Mouse (Mus musculus): ENCODE results near the gene Bcl2l12.
"Not testable (repeated sequence)": the region's sequence is repeated elsewhere in the genome, so short reads cannot be mapped to it uniquely, and the experiment has no call there.

The Bcl2l12 gene

DNA sequence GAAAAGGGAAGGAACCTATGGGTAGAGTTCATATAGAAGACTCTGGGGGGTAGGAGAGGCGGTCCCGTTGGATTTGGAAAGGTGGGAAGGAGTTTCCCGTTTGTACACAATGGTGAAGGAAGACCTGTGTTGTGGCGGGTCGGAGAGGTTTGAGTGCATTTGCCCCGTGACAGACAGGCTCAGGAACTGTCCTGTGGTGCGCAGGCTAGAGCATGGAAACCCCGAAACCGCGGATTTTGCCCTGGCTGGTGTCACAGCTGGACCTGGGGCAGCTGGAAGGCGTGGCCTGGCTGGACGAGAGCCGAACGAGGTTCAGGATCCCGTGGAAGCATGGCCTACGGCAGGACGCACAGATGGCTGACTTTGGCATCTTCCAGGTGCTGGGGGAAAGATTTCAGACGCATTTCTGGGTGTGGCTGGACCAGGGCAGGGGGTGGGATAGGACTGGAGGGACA is at the start of gene Bcl2l12:
Bcl2l12 (minus strand) TSS at position 212 of the 455 bp plus-strand sequence.
- DNase-seq: peak in 1 of 2 experiments; percentile 28

DNA sequence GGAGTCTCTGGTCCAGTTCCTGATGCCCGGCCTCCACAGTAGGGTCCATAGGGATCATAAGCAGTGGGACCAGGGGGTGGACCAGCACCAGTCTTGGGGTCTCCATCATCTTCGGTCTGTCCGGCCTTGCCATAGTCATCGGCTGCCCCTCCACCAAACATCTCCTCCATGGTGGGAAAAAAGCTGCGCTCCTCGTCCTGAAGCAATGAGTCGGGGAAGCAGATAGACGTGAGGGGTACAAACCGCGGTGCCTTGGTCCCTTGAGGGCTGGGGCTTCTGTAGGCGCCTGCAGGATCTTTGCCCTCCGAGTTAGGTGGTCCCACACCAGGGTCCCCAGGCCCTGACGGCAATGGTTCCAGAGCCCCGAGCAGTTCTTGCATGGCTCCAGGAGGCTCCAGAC is 49.0 kb upstream of the Bcl2l12 start:
- DNase-seq: no peak

DNA sequence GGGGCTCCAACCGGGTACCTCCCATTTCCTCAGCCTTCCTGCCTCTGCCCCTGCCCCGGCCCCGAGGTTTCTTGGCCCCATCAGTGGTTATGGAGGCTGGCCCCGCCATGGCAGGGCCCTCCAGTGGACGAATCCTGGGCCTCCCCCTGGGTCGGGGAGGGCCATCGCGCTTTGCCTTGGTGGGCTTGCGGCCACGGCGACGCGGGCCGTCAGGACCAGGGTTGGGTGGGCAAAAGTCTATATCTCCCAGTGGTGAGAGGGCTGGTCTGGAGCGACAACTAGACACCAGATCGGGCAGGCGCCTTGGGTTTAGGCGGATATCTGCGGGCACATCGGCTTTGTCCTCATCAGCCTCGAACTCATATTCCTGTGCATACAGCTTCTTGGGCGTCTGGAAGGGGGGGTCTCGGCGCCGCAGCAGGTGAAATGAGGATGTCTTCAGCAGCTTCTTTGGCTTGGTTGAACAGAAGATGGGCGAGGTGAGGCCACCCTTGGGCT is 48.4 kb upstream of the Bcl2l12 start:
- no peak for DNase-seq

DNA sequence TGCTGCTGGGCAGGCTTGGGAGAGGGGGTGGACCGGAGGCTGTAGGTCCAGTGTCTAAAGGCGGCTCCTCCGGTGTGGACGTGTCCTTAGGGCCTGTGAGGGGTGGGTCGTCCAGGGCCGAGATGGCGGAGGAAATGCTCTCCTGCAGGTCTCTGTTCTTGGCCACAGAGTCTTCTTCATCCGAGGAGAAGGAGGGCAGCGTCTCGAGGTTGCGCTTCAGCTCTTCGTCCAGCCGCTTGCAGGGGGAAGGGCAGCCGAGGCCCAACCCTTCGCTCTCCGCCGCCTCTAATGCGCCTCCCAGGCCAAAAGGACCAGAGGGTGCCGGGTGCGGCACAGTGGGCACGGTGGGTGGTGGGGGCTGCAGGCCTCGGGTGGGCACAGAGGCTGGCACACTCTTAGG is 47.2 kb upstream of the Bcl2l12 start:
- DNase-seq: no peak

DNA sequence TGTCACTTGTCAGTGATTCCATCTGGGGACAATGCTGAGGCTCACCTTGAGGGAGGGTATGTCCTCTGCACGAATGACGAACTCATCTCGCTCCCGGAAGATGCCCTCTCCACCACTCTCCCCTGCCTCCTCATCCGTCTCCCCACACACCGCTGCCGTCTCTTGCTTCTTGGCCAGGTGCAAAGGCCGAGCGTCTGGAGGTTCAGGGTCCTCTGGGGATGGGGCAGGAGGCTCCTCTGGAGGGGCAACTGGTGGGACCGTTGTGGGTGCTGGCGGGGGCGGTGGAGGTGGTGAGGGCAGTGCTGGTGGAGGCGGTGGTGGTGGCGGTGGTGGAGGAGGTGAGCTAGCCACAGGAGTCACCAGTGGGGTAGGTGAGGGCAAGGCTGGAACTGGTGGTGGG is 44.8 kb upstream of the Bcl2l12 start:
- no peak for DNase-seq

DNA sequence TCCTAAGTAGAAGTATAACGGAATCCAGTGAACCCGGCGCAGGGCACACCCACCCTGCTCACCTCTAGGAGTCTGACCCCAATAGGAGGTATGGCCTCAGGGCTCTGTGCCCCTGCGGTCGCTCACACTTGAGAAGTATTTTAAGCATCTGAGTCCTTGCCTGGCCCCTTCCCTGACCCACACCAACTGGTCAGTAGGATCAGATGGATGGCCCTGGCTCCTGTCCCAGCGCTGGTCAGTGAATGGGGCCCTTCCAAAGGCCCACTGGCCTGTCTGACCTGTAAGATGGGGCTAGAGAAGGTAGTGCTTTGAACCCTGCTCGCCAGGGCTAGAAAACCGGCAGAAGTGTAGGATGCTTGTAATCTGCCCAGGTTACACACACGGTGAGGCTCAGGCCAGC is 42.3 kb upstream of the Bcl2l12 start:
- DNase-seq: no peak

DNA sequence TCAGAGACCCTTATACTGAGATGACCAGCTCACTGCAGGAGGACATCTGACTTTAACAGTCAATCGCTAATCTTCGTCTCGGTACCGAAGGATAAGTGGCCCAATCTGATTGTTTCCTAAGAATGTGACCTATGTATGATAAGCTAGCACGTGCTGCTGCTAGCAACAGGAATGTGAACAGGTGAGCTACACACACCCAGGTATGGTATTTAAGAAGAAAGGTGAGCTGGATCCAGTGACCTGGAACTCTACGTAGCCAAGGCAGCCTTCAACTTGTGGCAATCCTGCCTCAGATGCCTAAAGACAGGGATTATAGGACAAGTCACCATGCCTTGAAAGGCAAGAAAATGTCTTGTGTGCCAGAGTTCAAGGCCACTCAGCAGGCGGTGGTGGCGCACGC is 39.9 kb upstream of the Bcl2l12 start:
- no peak for DNase-seq

DNA sequence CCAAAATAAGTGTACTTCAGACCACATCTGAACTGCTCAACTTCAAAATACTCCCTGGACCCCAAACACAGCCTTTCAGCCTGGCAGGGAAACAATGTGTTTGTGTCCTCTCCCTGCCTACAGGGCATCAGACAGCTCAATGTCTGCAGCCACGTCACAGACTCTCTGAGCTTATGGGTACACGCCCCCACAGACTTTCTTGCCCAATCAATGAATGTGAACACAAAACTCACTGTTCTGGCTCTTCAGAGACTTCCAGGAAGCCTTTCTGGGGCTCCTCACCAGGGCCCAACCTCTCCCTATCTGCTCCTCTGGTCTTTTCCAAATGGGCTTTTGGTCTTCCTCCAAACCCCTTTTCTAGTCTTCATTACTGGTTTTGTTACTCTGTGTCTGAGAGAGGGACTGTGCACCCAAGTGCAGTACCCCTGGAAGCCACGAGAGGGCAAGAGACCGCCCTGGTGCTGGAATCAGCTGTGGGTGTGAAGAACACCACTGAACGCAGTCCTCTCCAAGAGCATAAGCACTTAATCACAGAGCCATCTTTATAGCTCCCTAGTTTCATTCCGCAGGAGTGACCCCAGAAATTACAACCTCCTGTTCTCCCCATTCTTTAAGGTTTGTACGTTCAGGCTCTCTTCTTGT is 39.3 kb upstream of the Bcl2l12 start:
- peak; percentile 41 to 66 for DNase-seq

DNA sequence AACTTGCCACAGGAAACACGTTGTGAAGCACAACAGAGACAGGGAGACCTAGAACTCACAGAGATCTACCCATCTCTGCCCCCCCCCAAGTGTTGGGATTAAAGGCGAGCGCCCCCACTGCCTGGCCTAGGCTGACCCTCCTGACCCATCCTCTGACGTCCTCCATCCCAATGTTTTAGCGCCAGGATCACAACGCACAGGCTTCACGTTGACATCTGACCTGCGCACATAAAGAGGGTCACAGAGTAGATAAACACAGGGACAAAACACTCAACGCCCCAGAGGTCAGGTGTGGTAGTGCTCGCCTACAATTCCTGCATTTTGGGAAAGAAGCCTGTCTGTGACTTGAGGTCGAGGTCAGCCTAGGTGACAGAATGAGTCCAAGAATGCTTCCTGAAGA is 38.2 kb upstream of the Bcl2l12 start:
- DNase-seq: no peak

DNA sequence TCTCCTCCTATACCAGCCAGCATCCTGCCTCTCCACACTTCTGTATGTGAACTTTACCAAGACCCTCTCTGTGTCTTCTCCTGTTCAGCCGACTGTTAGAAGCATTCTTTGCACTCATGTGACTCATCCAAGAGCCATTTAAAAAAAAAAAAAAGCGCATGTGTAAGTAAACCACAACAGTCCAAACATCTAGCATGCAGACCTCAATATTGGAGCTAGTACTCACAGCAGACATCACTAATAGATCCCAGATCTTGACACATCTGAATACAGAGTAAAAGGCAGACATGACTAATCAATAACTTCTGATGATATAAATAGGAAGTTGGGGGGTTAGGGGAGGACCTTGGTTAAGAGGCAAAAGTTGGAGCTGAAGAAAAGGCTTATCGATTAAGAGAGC is 37.1 kb upstream of the Bcl2l12 start:
- DNase-seq: no peak

DNA sequence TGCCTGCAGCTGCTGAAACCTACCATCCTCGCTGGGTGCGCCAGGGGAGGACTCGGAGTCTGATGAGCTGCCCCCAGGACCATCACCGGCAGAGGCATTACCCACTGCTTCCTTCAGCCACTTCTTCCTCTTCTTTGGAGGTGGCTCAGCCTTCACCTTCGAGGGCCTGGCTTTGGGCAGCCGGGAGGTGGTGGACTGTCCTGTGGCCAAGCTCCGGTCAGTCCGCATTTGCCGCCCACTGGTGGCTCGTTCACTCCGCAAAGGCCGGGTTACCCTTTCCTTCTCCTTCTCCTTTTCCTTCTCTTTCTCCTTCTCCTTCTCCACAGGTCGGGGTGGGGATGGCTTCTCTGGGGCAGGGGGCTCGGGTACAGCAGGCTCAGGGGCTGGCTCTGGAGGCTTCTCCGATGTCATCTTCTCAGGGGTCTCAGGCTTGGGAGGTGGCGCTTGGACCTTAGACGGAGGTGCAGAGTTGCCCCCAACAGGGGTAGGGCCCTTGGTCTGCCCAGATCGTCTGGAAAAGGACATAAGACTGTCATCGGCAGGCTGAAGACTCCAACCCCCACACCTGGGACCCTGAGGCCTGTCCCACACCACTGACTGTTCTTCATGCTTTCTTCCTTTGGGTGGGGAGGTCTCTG is 35.3 kb upstream of the Bcl2l12 start:
- no peak for DNase-seq

DNA sequence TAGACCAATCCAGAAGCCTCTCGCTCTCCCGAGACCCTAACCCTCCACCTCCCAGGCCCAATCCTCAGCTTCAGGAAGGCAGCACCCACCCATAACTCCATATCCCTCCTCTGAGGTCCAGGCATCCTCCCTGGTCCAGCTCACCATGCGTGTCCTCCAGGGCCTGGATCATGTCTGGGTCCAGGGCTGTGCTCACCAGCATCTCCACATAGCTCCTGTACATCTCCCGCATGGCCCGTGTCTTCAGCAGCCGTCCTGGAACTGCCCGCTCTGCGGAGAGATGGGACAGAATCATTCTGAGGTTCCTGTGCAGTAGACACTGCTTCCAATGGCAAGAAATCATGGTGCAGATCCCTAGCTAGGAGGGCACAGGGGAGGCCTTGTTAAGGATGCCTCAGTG is 32.3 kb upstream of the Bcl2l12 start:
- no peak for DNase-seq

DNA sequence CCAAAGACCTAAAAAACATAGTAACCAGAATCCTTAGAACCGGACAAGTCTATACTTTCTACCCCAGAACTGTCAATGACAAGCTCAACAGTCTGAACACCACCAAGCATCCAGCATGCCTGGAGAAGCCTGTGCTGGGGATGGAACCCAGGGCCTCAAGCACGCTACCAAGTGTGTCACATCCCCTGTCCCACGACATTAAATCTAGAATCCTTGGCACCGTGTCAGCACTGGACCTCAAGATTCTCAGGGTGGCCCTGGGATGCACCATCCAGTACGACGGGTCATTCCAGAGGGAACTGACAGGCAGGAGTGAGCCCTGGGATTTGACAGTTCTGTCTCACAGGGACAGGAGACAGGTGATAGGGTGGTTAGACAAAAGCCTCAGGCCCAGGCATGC is 31.5 kb upstream of the Bcl2l12 start:
- DNase-seq: no peak

DNA sequence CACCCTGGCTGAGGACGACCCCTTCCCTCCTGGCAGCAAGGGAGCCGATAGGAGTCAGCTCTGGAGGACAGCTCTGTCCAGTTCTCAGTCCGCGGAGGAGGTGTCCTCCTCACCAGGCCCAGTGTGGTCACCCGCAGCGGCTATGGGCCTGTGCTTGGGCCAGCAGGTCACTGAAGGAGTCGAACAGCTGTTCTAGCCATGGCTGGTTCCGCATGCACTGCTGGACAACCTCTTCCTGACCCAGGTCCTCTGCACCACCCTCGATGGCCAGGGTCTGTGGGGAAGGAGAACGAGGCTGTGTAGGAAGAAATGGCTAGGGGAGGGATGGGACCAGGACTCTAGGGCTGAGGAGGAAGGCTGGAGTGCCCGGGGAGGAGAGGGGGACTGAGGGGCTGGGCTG is 29.8 kb upstream of the Bcl2l12 start:
- DNase-seq: no peak

DNA sequence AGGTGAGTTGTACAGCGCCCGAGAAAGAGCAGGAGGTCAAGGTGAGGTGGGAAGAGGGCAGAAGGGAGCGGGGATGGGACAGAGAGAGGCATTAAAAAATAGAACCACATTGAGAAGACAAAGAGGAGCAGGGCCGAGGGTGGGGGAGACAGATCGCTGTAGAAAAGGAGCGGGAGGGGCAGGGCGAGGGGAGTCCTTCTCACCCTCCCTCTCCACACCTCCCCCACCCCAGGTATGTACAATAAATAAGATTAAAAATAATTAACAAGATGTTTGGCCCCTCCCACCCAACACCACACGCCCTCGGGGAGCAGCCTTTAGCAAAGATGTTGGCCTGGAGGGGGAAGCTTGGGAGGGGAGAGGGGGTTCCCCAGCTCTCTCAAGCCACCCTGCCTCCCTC is 29.2 kb upstream of the Bcl2l12 start:
- no peak for DNase-seq

DNA sequence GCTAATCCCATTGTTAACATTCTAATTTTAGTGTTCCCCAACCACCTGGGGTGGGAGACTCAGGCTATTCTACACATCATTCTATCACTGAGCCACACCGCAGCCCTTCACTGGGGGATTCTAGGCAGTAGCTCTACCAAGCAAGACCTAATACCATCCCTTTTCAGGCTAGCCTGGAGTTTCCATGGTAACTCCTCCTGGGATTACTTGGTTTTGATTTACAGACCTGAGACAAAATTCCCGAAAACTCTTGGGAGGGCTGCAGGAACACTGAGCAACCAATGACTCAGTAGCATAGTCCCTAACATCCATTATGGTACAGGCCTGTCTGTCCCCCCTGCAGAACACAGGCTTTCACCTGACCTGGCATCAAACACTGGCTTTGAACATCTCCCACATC is 27.7 kb upstream of the Bcl2l12 start:
- no peak for DNase-seq

DNA sequence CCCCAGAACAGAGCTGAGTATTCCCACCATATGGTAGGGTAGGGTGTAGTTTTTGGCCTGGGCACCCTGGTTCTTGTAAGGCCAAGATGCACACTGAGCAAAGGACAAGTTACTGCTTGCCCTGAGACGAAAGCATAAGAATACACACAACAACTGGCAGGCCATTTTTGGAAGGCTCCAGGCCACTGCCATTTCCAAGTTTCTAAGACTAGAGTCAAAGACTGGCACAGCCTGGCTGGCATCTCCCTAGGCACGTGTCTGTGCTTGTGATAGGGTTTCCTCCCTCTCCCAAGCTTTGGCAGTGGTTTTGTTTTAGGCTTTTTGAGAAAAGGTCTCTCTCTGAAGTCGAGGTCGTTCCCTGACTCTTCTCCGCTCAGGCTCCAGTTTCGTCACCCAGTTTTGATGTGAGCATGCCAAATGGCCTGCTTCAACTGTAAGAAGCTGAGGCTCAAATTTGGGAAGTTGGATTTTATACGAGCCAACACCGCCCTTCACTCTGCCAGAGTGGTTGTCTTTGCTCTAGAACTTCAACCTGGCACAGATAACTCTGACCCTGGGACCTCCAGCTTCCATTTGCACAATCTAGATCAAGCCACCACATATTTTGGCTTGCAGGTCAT is 27.2 kb upstream of the Bcl2l12 start:
- no peak for DNase-seq

DNA sequence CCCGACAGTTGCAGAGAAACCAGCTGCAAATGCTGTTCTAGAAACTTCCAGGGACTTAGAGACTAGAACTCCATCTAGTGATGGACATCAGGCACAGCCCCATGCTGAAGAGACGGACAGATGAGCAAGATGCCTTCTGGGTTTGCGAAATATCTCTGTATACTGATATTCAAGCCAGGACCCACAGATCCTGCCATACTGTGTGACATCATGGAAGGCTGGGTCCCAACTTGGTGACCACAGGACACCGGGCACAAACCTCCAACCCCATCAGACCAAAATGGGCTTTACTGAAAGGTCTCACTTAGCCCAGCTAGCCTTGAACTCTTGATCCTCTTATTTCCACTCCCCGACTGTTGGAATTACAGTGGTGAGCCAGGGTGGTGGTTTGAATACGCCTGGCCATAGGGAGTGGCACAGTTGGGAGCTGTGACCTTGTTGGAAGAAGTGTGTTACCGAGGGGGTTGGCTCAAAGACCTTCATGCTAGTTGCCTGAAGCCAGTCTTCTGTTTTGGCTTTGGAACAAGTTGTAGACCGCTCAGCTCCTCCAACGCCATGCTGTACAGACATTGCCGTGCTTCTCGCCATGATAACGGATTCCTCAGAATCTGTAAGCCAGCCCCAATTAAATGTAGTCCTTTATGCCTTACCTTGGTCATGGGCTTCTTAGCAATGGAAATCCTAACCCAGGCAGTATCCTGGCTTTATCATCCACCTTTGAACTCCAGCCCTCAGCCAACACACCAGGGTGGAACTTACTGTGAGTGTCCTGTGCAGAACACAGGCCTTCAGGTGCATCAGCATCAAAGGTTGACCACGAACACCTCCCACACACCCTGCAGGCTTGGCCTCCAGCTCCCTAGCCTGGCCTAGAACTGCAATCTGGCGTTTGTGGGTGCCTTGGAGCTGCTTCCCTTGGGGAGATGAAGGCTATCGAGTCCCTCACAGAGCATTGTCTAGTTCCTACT is 26.1 kb upstream of the Bcl2l12 start:
- DNase-seq: no peak

DNA sequence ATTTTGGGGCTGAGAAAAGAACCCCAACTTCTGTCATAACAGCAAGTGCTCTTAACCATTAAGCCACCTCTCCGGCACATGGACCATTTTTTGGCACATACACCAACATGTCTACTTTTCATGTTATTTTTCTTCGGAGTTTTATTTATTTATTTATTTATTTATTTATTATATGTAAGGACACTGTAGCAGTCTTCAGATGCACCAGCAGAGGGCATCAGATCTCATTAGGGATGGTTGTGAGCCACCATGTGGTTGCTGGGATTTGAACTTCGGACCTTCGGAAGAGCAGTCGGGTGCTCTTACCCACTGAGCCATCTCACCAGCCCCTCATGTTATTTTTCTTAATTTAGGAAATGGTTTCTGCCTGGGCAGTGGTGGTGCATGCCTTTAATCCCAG is 25.2 kb upstream of the Bcl2l12 start:
- not testable (repeated sequence) for DNase-seq

DNA sequence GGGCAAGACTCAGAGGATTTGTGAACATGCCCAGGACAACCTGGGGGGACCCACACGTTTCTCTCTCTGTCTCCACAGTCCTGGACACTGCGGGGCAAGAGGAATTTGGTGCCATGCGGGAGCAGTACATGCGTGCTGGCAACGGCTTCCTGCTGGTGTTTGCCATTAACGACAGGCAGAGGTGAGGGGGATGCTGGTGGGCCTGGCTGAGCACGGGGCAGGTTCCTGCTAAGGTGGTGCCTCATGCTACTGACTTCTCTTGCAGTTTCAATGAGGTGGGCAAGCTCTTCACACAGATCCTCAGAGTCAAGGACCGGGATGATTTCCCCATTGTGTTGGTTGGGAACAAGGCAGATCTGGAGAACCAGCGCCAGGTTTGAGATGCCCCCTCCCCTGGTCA is 21.7 kb upstream of the Bcl2l12 start:
- no peak for DNase-seq

DNA sequence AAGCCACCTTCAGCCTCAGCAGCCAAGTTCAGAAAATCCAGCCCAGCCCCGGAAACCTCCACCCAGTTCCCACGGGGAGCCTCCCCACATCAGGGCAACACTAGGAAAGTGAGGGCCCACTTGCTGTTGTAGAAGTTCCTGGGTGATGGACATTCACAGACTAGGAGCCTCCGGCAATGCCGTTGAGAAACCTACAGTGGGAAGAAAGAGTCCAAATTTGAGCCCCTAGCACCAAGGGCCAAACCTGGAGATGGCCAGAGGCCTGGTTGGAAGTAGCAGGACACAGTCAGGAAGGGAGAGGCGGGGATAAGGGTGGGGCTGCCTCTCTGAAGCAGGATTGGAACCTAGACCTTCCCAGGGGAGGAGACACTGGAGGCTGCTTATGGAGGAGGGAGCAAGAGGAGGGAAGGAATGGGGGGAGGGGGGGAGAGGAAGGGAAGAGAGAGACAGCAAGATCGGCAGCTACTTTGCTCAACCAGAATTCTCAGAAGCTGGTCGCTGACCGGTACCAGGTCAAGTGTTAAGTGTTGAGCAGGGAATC is 20.6 kb upstream of the Bcl2l12 start:
- no peak for DNase-seq

DNA sequence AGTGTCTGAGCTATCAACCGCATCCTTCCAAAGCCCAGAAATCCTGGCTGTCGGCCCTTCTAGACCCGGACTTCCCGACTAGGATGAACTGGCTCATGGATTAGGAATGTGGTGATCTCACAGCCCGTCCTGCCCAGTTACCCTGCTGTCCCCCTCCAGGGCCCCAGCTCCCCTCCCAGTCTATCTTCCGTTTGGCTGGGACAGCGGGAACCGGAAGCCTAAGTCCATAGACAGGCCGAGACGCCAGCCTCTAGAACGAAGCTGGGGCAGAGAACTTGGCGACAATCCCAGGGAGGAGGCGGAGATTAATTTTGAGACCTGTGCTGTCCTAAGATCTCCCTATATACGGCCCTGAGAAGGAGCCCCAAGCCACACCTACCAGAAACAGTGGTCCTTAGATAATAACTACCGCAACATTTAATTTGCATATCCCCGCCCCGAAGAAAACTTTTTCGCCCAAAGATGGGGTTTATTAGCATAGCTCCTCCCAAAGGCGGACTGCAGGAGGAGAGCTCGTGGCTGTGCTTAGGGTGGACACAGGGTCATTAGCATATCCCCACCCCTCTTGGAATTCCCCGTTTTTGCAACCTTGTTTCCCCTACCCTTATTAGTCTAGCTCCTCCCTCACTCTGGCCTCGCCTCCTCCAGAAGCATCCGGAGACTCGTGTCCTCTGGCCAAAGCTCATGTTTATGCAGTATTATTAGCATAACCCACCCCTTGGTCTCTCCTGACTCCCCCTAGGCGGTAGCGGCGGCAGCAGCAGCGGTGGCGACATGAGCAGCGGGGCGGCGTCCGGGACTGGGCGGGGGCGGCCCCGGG is 18.9 kb upstream of the Bcl2l12 start, which contains the start of gene Rras:
Rras (plus strand) TSS at position 720 of the 820 bp plus-strand sequence.
- peak; percentile 77 to 83 for DNase-seq

Data from spleen, adult 18-20 months (tissue).